Mouse (Mus musculus) small intestine, adult 2 months (tissue): ENCODE measurements around the gene Gm49387.
"Not testable (repeated sequence)": the region's sequence is repeated elsewhere in the genome, so short reads cannot be mapped to it uniquely, and the experiment has no call there.

ENCODE experiments used
- CTCF ChIP-seq: fragments of 200-500 bp; IDR thresholded peaks from 2 replicates; pipeline ENCODE4 v1.5.1; 2012; ENCODE audit warnings: low read depth, mild to moderate bottlenecking, control low read depth, inconsistent platforms, low read length, moderate library complexity, mixed read lengths; ENCODE audit not compliant: insufficient replicate concordance, insufficient read length; ENCODE audit errors: extremely low read depth
- POLR2A ChIP-seq: fragments of 200-500 bp; IDR thresholded peaks from 2 replicates; pipeline ENCODE4 v1.6.1; 2012; ENCODE audit warnings: low read depth, mild to moderate bottlenecking, control low read depth, inconsistent platforms, low read length, moderate library complexity

DNA sequence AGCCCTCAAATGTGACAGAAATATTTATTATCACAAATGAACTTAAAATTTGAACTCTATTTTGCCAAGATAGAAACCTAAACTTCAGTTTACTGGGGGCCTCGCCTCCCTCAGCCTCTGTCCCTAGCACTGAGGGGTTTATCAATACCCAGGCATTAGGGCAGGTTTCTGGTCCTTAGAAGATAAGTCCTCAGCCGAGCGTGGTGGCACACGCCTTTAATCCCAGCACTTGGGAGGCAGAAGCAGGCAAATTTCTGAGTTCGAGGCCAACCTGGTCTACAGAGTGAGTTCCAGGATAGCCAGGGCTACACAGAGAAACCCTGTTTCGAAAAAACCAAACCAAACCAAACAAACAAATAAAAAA is 38.1 kb downstream of the Gm49387 start:
- not testable (repeated sequence) for TF ChIP-seq CTCF, POLR2A
